Mouse (Mus musculus) G1E (cell line): ENCODE data around the gene Fam83f.

Source experiments
- CTCF ChIP-seq: IDR thresholded peaks from 2 replicates; pipeline ENCODE4 v1.5.1; 2012; ENCODE audit warnings: low read depth, low read length, inconsistent platforms, mixed read lengths
- GATA1 ChIP-seq: IDR thresholded peaks from 2 replicates; pipeline ENCODE4 v1.6.1; 2012; ENCODE audit warnings: borderline replicate concordance, low read length, inconsistent platforms, mixed read lengths
- GATA2 ChIP-seq: IDR thresholded peaks from 2 replicates; pipeline ENCODE4 v1.6.1; 2012; ENCODE audit warnings: low read depth, low read length, inconsistent platforms, borderline replicate concordance
- POLR2AphosphoS5 ChIP-seq: IDR thresholded peaks from 2 replicates; pipeline ENCODE4 v1.6.1; 2012; ENCODE audit warnings: low read depth, low read length, inconsistent platforms; ENCODE audit not compliant: insufficient replicate concordance

- TF ChIP-seq CTCF (no peak), GATA1 (no peak), POLR2AphosphoS5 (no peak), GATA2 (no peak)
Observed at GRCm38 (mm10) chr15:80630147-80630546, 41.5 kb upstream of the Fam83f start.
